Mouse (Mus musculus): Measurements from ENCODE around the gene Trpv2. TPM values are rescaled to one million over a fixed set of nuclear protein-coding genes. Genes with fewer than 3 reads are reported as not detected.
"Not testable (repeated sequence)": the region's sequence is repeated elsewhere in the genome, so short reads cannot be mapped to it uniquely, and the experiment has no call there.

Trpv2 gene
- polyA plus RNA-seq, 1 experiment from 2014 or later = 5.5 TPM

- peaks cover 13% of the 10 kb centered on the region for H3K27me3 ChIP-seq
- no peak for ATAC-seq (ENCODE audit: insufficient read depth)
- H3K4me3 ChIP-seq (replicated peaks) = no peak overlapping the region
- no peak overlapping the region; the same call in 1 of the 2 replicates for H3K27ac ChIP-seq (replicated peaks)
- no peaks in the 10 kb centered on the region for H3K9me3 ChIP-seq (replicated peaks)
- 69% methylated on average over 4 of the region's 4 CpGs for WGBS (ENCODE audit: insufficient replicate concordance)
- no peaks in the 10 kb centered on the region for H3K36me3 ChIP-seq (replicated peaks)
- H3K4me2 ChIP-seq = no peak overlapping the region
- peaks cover 57% of the 10 kb centered on the region for H3K4me1 ChIP-seq (replicated peaks)
- no peak overlapping the region for H3K9ac ChIP-seq
These were observed 71.0 kb downstream of the Trpv2 start for GRCm38 (mm10) chr11:62645337-62645675.

- H3K9me3 ChIP-seq (replicated peaks) = no peaks in the 10 kb centered on the region
- 18% methylated on average over 8 of the region's 8 CpGs for WGBS (ENCODE audit: insufficient replicate concordance)
- no peak overlapping the region for H3K4me3 ChIP-seq (replicated peaks)
- H3K27ac ChIP-seq (replicated peaks) = no peak overlapping the region; the same call in 1 of the 2 replicates
- peaks cover 57% of the 10 kb centered on the region for H3K4me1 ChIP-seq (replicated peaks)
- no peaks in the 10 kb centered on the region for H3K36me3 ChIP-seq (replicated peaks)
- H3K4me2 ChIP-seq = peak overlapping the region; percentile 18
- H3K27me3 ChIP-seq = peaks cover 13% of the 10 kb centered on the region
- no peak for ATAC-seq (ENCODE audit: insufficient read depth)
- H3K9ac ChIP-seq = no peak overlapping the region
These were observed 71.6 kb downstream of the Trpv2 start for GRCm38 (mm10) chr11:62645732-62646494.

GRCm38 (mm10) chr11:62646495-62646843 is 72.2 kb downstream of the Trpv2 start:
- no peaks in the 10 kb centered on the region for H3K36me3 ChIP-seq (replicated peaks)
- peak overlapping the region; percentile 18 for H3K4me2 ChIP-seq
- no peak overlapping the region for H3K9ac ChIP-seq
- ATAC-seq (ENCODE audit: insufficient read depth) = no peak
- H3K27me3 ChIP-seq = peaks cover 13% of the 10 kb centered on the region
- no peak overlapping the region; the same call in 1 of the 2 replicates for H3K27ac ChIP-seq (replicated peaks)
- WGBS (ENCODE audit: insufficient replicate concordance) = 32% methylated on average over 4 of the region's 4 CpGs
- H3K9me3 ChIP-seq (replicated peaks) = no peaks in the 10 kb centered on the region
- peaks cover 57% of the 10 kb centered on the region for H3K4me1 ChIP-seq (replicated peaks)
- H3K4me3 ChIP-seq (replicated peaks) = no peak overlapping the region

- peaks cover 57% of the 10 kb centered on the region for H3K4me1 ChIP-seq (replicated peaks)
- no peak for ATAC-seq (ENCODE audit: insufficient read depth)
- H3K27ac ChIP-seq (replicated peaks) = no peak overlapping the region
These were observed 72.8 kb downstream of the Trpv2 start for GRCm38 (mm10) chr11:62646958-62647515.

GRCm38 (mm10) chr11:62647661-62648590 is 73.6 kb downstream of the Trpv2 start, which contains the start of gene Lrrc75a:
Lrrc75a (minus strand) TSS chr11:62648523.
- Histone ChIP-seq H3K4me2 (peak within 1 kb of the TSS; percentile 99), H3K9me3 (replicated peaks) (no peaks in the 10 kb centered on the region), H3K36me3 (replicated peaks) (no peaks in the 10 kb centered on the region), H3K4me3 (replicated peaks) (peak within 1 kb of the TSS; percentile 72), H3K27ac (replicated peaks) (peak within 1 kb of the TSS; percentile 66), H3K9ac (peak within 1 kb of the TSS; percentile 69), H3K27me3 (peaks cover 13% of the 10 kb centered on the region), H3K4me1 (replicated peaks) (peaks cover 57% of the 10 kb centered on the region)
- under 1% methylated on average over 74 of the region's 86 CpGs for WGBS (ENCODE audit: insufficient replicate concordance)
- peak; percentile 38 for ATAC-seq (ENCODE audit: insufficient read depth)

More at GRCm38 (mm10) chr11:62646958-62647515, 72.8 kb downstream of the Trpv2 start:
- Histone ChIP-seq H3K9ac (no peak overlapping the region), H3K9me3 (replicated peaks) (no peaks in the 10 kb centered on the region), H3K27me3 (peaks cover 13% of the 10 kb centered on the region), H3K4me3 (replicated peaks) (no peak overlapping the region), H3K36me3 (replicated peaks) (no peaks in the 10 kb centered on the region), H3K4me2 (peak overlapping the region; percentile 99)
- 25% methylated on average over 7 of the region's 7 CpGs for WGBS (ENCODE audit: insufficient replicate concordance)

- H3K4me2 ChIP-seq = peak within 1 kb of the TSS; percentile 99
- peak within 1 kb of the TSS; percentile 69 for H3K9ac ChIP-seq
- 0 out of 2 replicates have a peak, but pooled peaks cover 5% of the 10 kb centered on the region for H3K36me3 ChIP-seq (replicated peaks)
- ATAC-seq (ENCODE audit: insufficient read depth) = peak; percentile 88
- peaks cover 49% of the 10 kb centered on the region for H3K4me1 ChIP-seq (replicated peaks)
- H3K4me3 ChIP-seq (replicated peaks) = peak within 1 kb of the TSS; percentile 72
- H3K27me3 ChIP-seq = peaks cover 13% of the 10 kb centered on the region
- peak within 1 kb of the TSS; percentile 66 for H3K27ac ChIP-seq (replicated peaks)
- WGBS (ENCODE audit: insufficient replicate concordance) = 2% methylated on average over 39 of the region's 53 CpGs
- H3K9me3 ChIP-seq (replicated peaks) = no peaks in the 10 kb centered on the region
These were observed 74.5 kb downstream of the Trpv2 start, which contains the start of gene Mmgt2 for GRCm38 (mm10) chr11:62648591-62649391. Mmgt2 (plus strand) TSS chr11:62648664.

- not testable (repeated sequence) for H3K9ac ChIP-seq; H3K27ac ChIP-seq (replicated peaks); H3K36me3 ChIP-seq (replicated peaks); H3K9me3 ChIP-seq (replicated peaks); ATAC-seq (ENCODE audit: insufficient read depth); H3K4me2 ChIP-seq
- H3K4me1 ChIP-seq (replicated peaks) = peaks cover 44% of the 10 kb centered on the region
- WGBS (ENCODE audit: insufficient replicate concordance) = 70% methylated on average over 4 of the region's 4 CpGs
- H3K4me3 ChIP-seq (replicated peaks) = peak overlapping the region; percentile 72; the same call in 1 of the 2 replicates
- H3K27me3 ChIP-seq = peaks cover 13% of the 10 kb centered on the region
These were observed 75.5 kb downstream of the Trpv2 start for GRCm38 (mm10) chr11:62649803-62650202.

Other genes starting within 250 kb of the Trpv2 start
- 3.4 and 3.6 TPM in 2 replicates for gene Pigl, start 116.0 kb upstream of the Trpv2 start, polyA plus RNA-seq (2015; fragmentation: Nextera tagmentation; extraction: Ambion mirVana)
- gene Ncor1, start 115.9 kb upstream of the Trpv2 start, polyA plus RNA-seq (2015; fragmentation: Nextera tagmentation; extraction: Ambion mirVana) = 62.5 and 63.3 TPM in 2 replicates
- 14.4 and 15.7 TPM in 2 replicates for gene Cenpv, start 35.2 kb upstream of the Trpv2 start, polyA plus RNA-seq (2015; fragmentation: Nextera tagmentation; extraction: Ambion mirVana)
- 1,540 and 1,587 TPM in 2 replicates for gene Ubb, start 23.3 kb upstream of the Trpv2 start, polyA plus RNA-seq (2015; fragmentation: Nextera tagmentation; extraction: Ambion mirVana)
- gene Lrrc75a, start 74.0 kb downstream of the Trpv2 start, polyA plus RNA-seq (2015; fragmentation: Nextera tagmentation; extraction: Ambion mirVana) = 1.7 and 2.0 TPM in 2 replicates
- gene Mmgt2, start 74.2 kb downstream of the Trpv2 start, polyA plus RNA-seq (2015; fragmentation: Nextera tagmentation; extraction: Ambion mirVana) = 7.2 and 7.8 TPM in 2 replicates
- gene Zfp287, start 157.4 kb downstream of the Trpv2 start, polyA plus RNA-seq (2015; fragmentation: Nextera tagmentation; extraction: Ambion mirVana) = 0.31 and 0.50 TPM in 2 replicates
- gene Gm10428, start 178.6 kb downstream of the Trpv2 start, polyA plus RNA-seq (2015; fragmentation: Nextera tagmentation; extraction: Ambion mirVana) = not detected in 2 replicates
- gene Zfp286, start 215.0 kb downstream of the Trpv2 start, polyA plus RNA-seq (2015; fragmentation: Nextera tagmentation; extraction: Ambion mirVana) = 0.63 and 1.0 TPM in 2 replicates
- gene Trim16, start 245.7 kb downstream of the Trpv2 start, polyA plus RNA-seq (2015; fragmentation: Nextera tagmentation; extraction: Ambion mirVana) = 0.48 and 0.79 TPM in 2 replicates